Mouse (Mus musculus) 416B (cell line): Measurements from ENCODE around the gene Afm.

Experiments used
- DNase-seq: peaks from one replicate; pipeline ENCODE4 v3.0.0; 2011; ENCODE audit warnings: low read depth

Afm gene

DNA sequence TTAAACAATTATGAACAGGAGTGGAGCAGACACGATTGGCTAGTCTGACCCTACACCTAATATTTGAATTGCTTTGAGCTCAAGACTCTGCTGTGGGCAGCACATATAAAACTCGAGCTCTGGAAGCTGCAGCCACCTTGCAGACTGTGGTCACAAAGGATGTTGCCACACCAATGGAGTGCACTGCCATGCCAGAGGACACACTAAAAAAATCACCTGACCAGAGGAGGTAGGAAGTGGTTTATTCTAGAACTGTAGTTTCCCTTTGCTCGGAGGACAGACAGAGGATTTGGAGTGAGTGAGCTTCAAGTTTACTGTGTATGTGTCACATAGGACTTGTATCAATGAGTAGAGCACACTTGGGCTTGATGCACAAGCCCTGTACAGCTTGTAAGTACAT is 37.3 kb downstream of the Afm start:
- peak; percentile 53 for DNase-seq

- DNase-seq: no peak
Observed at GRCm38 (mm10) chr5:90560743-90561142, 42.0 kb downstream of the Afm start, which contains the start of gene 5830473C10Rik. Gene 5830473C10Rik, plus strand, starts transcription at chr5:90561107.

GRCm38 (mm10) chr5:90561721-90562275 is 43.1 kb downstream of the Afm start:
- no peak for DNase-seq

DNA sequence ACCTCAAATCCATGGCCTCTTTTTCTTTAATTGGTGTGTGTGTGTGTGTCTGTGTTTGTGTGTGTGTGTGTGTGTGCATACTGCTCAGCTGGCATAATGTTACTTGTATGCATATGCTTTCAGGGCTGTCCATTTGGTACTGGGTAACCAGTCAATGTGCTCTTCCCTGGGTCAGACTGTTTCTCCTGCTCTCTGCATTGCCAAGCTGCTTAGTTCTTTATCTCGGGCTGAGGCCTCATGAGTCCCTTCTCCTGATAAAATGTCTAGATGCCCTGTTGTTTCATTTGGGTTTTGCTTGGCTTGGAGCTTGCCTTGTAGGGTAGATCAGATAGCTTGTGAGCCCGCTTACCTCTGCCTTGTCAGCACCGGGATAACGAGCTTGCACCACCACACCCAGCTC is 44.1 kb downstream of the Afm start:
- DNase-seq: no peak

- no peak for DNase-seq
Observed at GRCm38 (mm10) chr5:90564161-90564560, 45.4 kb downstream of the Afm start.

- DNase-seq: no peak
Observed at GRCm38 (mm10) chr5:90565205-90565604, 46.5 kb downstream of the Afm start.

- DNase-seq: no peak
Observed at GRCm38 (mm10) chr5:90567788-90568187, 49.1 kb downstream of the Afm start.

GRCm38 (mm10) chr5:90568338-90568737 is 49.6 kb downstream of the Afm start:
- no peak for DNase-seq

GRCm38 (mm10) chr5:90571216-90571615 is 52.5 kb downstream of the Afm start:
- DNase-seq: no peak

GRCm38 (mm10) chr5:90577751-90578150 is 59.0 kb downstream of the Afm start:
- no peak for DNase-seq

DNA sequence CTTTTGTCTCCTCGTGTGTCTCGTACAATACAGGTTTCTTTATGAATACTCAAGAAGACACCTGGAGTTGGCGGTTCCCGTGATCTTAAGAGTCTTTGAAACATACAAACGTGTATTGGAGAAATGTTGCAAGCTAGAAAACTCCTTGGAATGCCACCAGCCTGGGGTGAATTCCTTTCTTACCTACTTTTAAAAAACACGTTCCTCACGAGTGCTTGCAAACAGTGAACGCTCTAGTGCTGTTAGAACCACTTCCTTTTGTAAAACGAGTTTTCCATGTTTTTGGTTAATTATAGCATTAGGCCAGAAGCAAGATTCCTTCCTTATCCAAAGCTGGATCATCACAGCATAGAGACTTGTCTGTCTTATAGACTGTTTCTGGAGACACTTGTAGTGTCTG is 60.8 kb downstream of the Afm start:
- DNase-seq: no peak

DNA sequence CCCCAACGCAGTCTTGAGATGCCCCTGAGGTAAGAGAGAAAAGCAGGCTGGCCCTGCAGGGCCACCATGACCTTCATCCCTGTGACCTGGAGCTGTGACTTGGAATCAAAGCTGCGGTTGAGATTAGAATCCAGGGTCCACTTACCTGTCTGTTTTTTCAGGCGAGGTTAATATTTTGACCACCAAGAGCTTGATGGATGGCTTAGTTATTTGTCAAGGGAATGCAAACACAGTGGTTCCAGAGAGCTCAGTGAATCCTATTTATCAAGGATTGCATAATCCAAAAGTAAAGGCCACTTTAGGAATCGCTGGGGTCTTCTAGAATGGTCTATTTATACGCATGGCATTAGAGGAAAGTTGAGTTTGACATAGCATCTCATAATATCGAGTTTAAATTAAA is 63.4 kb downstream of the Afm start:
- no peak for DNase-seq

DNA sequence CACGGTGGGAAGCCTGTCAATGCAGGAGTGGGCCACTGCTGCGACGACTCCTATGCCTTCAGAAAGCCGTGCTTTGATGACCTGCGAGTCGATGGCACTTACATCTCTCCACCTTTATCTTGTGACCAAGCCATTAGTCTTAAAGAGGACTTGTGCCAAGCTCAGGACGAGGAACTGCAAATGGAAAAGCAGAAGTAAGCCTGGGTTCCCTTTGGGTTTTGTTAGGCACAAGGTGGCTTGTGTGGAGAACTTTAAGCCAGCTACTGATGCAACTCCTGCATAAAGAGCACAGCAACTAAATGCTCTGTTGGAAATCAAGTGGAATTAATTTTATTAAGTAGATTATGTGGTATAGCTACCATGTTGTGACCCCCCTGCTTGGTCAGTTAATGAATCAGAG is 66.1 kb downstream of the Afm start:
- DNase-seq: no peak

DNA sequence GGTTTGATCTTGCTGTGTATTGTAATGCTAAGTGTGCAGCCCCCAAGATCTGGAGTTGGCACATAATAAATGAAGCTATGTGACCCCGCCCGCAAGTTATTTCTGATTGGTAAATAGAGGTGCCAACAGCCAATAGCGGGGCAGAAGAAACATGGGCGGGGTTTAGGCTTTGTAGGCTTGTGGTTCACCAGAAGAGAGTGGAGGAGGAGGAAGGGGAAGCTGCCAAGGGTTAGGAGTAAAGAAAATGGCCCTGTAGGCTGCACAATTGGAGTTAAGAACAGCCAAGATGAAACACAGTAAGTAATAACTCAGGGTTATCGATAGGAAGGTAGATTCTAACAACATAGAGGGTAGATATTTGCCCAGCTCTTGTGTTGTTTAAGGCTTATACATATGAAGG is 67.8 kb downstream of the Afm start:
- peak; percentile 91 for DNase-seq

DNA sequence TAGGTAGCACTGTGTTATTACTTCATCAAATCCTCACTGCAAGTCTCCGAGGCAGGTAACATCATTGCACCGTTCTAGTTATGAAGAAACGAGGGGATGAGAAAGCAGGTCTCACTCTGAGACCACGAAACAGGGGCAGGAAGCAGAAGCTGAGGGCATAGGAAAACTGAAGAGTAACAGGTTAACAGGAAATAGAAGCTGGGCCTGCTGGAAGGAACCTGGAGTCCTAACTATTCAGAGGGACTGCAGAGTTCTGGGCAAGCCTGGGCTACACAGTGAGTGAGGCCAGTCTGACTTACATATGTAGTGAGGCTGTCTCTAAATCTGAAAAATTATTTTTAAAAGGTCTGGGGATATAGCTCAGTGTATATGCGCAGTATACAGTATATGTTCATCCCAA is 69.4 kb downstream of the Afm start:
- DNase-seq: peak; percentile 60

DNA sequence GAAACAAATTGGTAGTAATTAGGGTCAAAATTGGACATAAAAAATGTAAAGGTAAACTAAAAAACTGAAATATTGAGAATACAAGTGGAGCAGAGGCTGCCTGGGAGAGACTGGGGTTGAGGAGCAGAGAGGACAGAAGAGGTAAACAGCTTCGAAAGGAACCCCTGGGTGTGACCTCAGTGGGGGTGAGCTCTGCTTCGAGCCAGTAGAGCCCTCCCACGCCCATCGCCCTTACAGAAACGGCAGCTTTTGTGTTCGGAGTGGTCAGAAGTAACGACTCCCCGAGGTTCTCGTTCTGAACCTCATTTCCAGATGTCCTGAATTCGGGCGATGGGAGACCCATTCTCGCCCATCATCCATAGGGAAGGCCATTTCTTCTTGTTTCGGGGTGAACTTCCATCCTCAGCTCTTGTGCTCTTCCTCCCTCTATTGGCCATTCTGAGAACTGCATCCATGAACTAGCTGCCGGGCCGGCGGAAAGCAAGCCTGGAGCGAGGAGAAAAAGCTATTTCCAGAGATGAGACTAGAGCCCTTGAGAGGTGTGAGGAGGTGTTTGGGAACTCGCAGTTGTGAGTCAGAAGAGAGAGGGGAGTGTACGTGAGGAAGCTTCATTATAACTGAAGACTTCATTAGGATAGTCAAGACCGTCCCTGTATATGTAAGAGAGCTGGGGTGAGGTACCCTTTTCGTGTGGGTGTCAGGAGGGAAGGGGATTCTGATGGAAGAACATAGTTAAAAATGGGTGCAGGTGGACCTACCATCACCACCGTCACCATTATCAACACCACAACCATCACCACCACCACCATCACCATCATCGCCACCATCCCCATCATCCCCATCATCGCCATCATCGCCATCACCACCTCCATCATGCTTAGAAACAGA is 70.2 kb downstream of the Afm start:
- DNase-seq: peak; percentile 85

GRCm38 (mm10) chr5:90590676-90591075 is 71.9 kb downstream of the Afm start:
- DNase-seq: no peak

DNA sequence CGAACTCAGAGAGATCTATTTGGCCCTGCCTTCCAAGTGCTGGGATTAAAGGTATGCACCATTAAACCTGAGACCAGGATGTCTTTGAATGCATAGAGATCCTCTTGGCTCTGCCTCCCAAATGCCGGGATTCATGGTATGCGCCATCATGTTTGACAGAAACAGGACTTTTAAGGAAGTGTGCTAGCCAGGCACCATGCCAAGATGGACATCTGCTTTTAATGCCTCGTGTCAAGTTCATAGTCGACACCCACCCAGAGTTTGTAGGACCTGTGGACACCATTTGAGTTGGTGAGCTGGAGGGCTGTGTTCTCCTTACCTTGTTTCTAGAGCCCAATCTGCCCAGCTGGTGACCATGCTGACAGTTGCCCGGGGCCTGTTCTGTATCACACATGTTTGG is 73.2 kb downstream of the Afm start:
- no peak for DNase-seq

DNA sequence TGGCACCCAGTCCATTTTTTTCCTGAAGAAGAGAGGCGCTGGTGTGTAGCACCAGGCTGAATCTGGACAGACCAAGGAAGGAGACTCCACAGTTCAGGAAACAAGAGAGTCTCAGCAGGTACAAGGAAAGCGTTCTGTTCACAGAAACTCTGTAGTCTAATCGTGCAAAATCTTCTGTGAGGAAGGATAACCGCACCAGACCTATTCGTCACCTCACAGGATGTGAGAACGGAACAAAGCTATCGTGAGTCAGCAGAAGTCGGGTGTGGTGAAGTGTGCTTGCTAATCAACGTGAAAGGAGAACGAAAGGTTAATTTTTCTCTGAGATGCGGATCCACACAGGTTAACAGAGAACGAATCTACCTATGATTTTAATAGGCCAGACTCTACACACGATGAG is 76.2 kb downstream of the Afm start:
- DNase-seq: peak; percentile 96

DNA sequence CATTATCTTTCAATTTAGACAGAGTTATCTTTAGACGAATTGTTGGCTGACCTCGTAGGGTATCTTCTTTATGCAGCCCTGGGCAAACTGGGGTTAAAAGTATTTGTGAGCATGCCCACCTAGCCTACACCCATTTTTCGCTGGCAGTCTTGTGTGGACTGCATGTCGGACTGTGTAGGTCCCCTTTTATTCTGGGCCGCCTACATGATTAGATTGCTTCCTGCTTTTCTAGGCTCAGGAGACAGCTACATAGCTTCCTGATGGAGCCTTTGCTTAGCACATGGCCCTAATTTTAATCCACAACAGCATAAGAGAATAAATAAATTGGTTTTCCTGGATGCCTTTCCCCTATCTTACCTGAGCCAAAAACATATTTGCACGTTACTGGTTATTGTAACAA is 77.4 kb downstream of the Afm start:
- DNase-seq: peak; percentile 56

DNA sequence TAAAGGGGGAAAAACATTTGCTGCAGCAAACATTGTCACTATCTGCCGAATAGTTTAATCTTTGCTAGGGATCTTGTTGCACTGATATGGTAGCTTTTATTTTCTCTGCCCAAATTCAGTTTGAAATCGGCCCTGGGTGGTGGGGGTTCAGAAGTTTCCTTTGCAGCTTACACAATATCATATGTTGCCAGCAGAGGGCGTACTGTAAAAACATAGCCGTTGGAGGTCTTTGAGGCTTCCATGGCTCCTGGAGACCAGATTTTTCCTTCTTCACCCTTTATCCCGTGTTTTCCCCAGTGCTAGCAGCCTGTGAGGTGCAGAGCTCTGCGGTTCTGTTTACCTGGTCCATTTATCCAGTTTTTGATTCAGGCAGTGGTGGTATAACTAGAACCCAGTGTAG is 82.7 kb downstream of the Afm start:
- peak; percentile 69 for DNase-seq
